Mouse (Mus musculus): ENCODE results near the gene Cacna1h. TPM values are rescaled to one million over a fixed set of nuclear protein-coding genes. Genes with fewer than 3 reads are reported as not detected.
A peak's percentile ranks its signal among the peaks of the same experiment; 100 is the strongest.

Gene Cacna1h
- polyA plus RNA-seq, 1 experiment from 2014 or later = 0.15 TPM

GRCm38 (mm10) chr17:25345462-25345861 is 88.1 kb downstream of the Cacna1h start, which contains the start of gene Tpsab1:
TSS of gene Tpsab1 (minus strand) at chr17:25345562.
- Histone ChIP-seq H3K9me3 (ENCODE audit: low read length) (no peaks in the 10 kb centered on the region), H3K4me2 (ENCODE audit: low read depth, low read length) (no peak within 1 kb of the TSS), H3K4me3 (ENCODE audit: low read depth, low read length) (no peak within 1 kb of the TSS), H3K27me3 (ENCODE audit: insufficient read depth, low read length) (no peaks in the 10 kb centered on the region), H3K27ac (ENCODE audit: low read depth) (no peak within 1 kb of the TSS), H3K36me3 (replicated peaks; ENCODE audit: insufficient read depth, low read length) (no peaks in the 10 kb centered on the region), H3K9ac (replicated peaks) (no peak within 1 kb of the TSS), H3K4me1 (ENCODE audit: insufficient read depth) (peaks cover 12% of the 10 kb centered on the region)
- whole genome bisulfite sequencing (ENCODE audit: insufficient replicate concordance) = 77% methylated on average over 4 of the region's 4 CpGs
- no peak for DNase-seq
- no peak for TF ChIP-seq CTCF (IDR thresholded peaks at IDR 0.05; ENCODE audit: low read depth)
- no peak for TF ChIP-seq EP300 (IDR thresholded peaks at IDR 0.05; ENCODE audit: low read depth)
- ATAC-seq = no peak

- H3K27ac ChIP-seq (ENCODE audit: low read depth) = peak overlapping the region; percentile 71
- peaks cover 17% of the 10 kb centered on the region for H3K4me1 ChIP-seq (ENCODE audit: insufficient read depth)
- H3K9ac ChIP-seq (replicated peaks) = no peak overlapping the region
- no peak for TF ChIP-seq EP300 (IDR thresholded peaks at IDR 0.05; ENCODE audit: low read depth)
- TF ChIP-seq CTCF (IDR thresholded peaks at IDR 0.05; ENCODE audit: low read depth) = no peak
- ATAC-seq (peak; percentile 93), DNase-seq (peak; percentile 76)
- H3K36me3 ChIP-seq (replicated peaks; ENCODE audit: insufficient read depth, low read length) = no peaks in the 10 kb centered on the region
- no peaks in the 10 kb centered on the region for H3K9me3 ChIP-seq (ENCODE audit: low read length)
- no peaks in the 10 kb centered on the region for H3K27me3 ChIP-seq (ENCODE audit: insufficient read depth, low read length)
- WGBS (ENCODE audit: insufficient replicate concordance) = 54% methylated on average over 3 of the region's 3 CpGs
- no peak overlapping the region for H3K4me2 ChIP-seq (ENCODE audit: low read depth, low read length)
- no peak overlapping the region for H3K4me3 ChIP-seq (ENCODE audit: low read depth, low read length)
Observed at GRCm38 (mm10) chr17:25341490-25341889, 92.1 kb downstream of the Cacna1h start.

DNA sequence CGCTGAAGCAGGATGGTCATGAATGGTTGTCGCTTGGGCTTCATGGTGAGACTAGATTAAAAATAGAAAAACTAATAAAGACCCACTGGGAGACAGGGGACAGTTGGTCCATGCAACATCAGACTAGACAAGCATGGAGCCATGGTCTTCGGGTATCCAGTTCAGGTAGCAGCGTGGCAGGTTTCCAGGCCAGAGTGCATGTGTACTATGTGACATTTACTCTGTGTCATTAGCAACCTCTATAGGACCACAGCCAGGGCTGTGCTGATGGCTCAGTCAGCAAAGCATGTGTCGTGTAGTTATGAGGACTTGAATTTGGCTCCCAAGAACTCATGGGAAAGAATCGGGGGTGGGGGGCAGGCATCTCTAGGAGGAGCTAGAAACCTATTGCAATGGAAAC is 93.6 kb downstream of the Cacna1h start:
- peak overlapping the region; percentile 68 for H3K27ac ChIP-seq (ENCODE audit: low read depth)
- ATAC-seq (peak; percentile 54), DNase-seq (peak; percentile 50)
- TF ChIP-seq CTCF (IDR thresholded peaks at IDR 0.05; ENCODE audit: low read depth) (no peak), EP300 (IDR thresholded peaks at IDR 0.05; ENCODE audit: low read depth) (no peak)
- 72% methylated on average over 6 of the region's 6 CpGs for WGBS (ENCODE audit: insufficient replicate concordance)
- H3K9ac ChIP-seq (replicated peaks) = no peak overlapping the region
- peaks cover 17% of the 10 kb centered on the region for H3K4me1 ChIP-seq (ENCODE audit: insufficient read depth)
- H3K4me3 ChIP-seq (ENCODE audit: low read depth, low read length) = no peak overlapping the region
- no peak overlapping the region for H3K4me2 ChIP-seq (ENCODE audit: low read depth, low read length)
- no peaks in the 10 kb centered on the region for H3K9me3 ChIP-seq (ENCODE audit: low read length)
- H3K36me3 ChIP-seq (replicated peaks; ENCODE audit: insufficient read depth, low read length) = no peaks in the 10 kb centered on the region
- no peaks in the 10 kb centered on the region for H3K27me3 ChIP-seq (ENCODE audit: insufficient read depth, low read length)

GRCm38 (mm10) chr17:25338218-25338617 is 95.4 kb downstream of the Cacna1h start:
- Histone ChIP-seq H3K27me3 (ENCODE audit: insufficient read depth, low read length) (0 out of 2 replicates have a peak, but pooled peaks cover 4% of the 10 kb centered on the region), H3K36me3 (replicated peaks; ENCODE audit: insufficient read depth, low read length) (no peaks in the 10 kb centered on the region), H3K4me3 (ENCODE audit: low read depth, low read length) (no peak overlapping the region), H3K9me3 (ENCODE audit: low read length) (no peaks in the 10 kb centered on the region), H3K4me1 (ENCODE audit: insufficient read depth) (peaks cover 17% of the 10 kb centered on the region), H3K27ac (ENCODE audit: low read depth) (peak overlapping the region; percentile 60), H3K4me2 (ENCODE audit: low read depth, low read length) (no peak overlapping the region), H3K9ac (replicated peaks) (no peak overlapping the region)
- peak; percentile 26 for DNase-seq
- no peak for TF ChIP-seq EP300 (IDR thresholded peaks at IDR 0.05; ENCODE audit: low read depth)
- no peak for TF ChIP-seq CTCF (IDR thresholded peaks at IDR 0.05; ENCODE audit: low read depth)
- peak; percentile 26 for ATAC-seq
- 62% methylated on average over 4 of the region's 4 CpGs for WGBS (ENCODE audit: insufficient replicate concordance)

GRCm38 (mm10) chr17:25333943-25334342 is 99.6 kb downstream of the Cacna1h start:
- Histone ChIP-seq H3K4me2 (ENCODE audit: low read depth, low read length) (no peak overlapping the region), H3K9me3 (ENCODE audit: low read length) (no peaks in the 10 kb centered on the region), H3K9ac (replicated peaks) (no peak overlapping the region), H3K27ac (ENCODE audit: low read depth) (no peak overlapping the region), H3K4me3 (ENCODE audit: low read depth, low read length) (no peak overlapping the region), H3K36me3 (replicated peaks; ENCODE audit: insufficient read depth, low read length) (no peaks in the 10 kb centered on the region), H3K27me3 (ENCODE audit: insufficient read depth, low read length) (0 out of 2 replicates have a peak, but pooled peaks cover 4% of the 10 kb centered on the region), H3K4me1 (ENCODE audit: insufficient read depth) (peaks cover 3% of the 10 kb centered on the region; the same call in 1 of the 2 replicates)
- no peak for TF ChIP-seq EP300 (IDR thresholded peaks at IDR 0.05; ENCODE audit: low read depth)
- peak; percentile 95 for TF ChIP-seq CTCF (IDR thresholded peaks at IDR 0.05; ENCODE audit: low read depth)
- 0 out of 2 replicates have a peak, but pooled peaks have one; percentile 38 for ATAC-seq
- DNase-seq = peak; percentile 77
- 2% methylated on average over 8 of the region's 8 CpGs for WGBS (ENCODE audit: insufficient replicate concordance)

- Histone ChIP-seq H3K4me3 (ENCODE audit: low read depth, low read length) (no peak overlapping the region), H3K4me1 (ENCODE audit: insufficient read depth) (no peaks in the 10 kb centered on the region), H3K9ac (replicated peaks) (no peak overlapping the region), H3K27me3 (ENCODE audit: insufficient read depth, low read length) (0 out of 2 replicates have a peak, but pooled peaks cover 4% of the 10 kb centered on the region), H3K36me3 (replicated peaks; ENCODE audit: insufficient read depth, low read length) (no peaks in the 10 kb centered on the region), H3K27ac (ENCODE audit: low read depth) (no peak overlapping the region), H3K4me2 (ENCODE audit: low read depth, low read length) (no peak overlapping the region), H3K9me3 (ENCODE audit: low read length) (no peaks in the 10 kb centered on the region)
- no peak for DNase-seq
- WGBS (ENCODE audit: insufficient replicate concordance) = 38% methylated on average over 9 of the region's 9 CpGs
- TF ChIP-seq CTCF (IDR thresholded peaks at IDR 0.05; ENCODE audit: low read depth) (no peak), EP300 (IDR thresholded peaks at IDR 0.05; ENCODE audit: low read depth) (no peak)
- ATAC-seq = no peak
Observed at GRCm38 (mm10) chr17:25332321-25332720, 101.3 kb downstream of the Cacna1h start.

Other genes starting within 250 kb of the Cacna1h start
- 15.6 and 15.8 TPM in 2 replicates for gene BC003965, start 249.2 kb downstream of the Cacna1h start, polyA plus RNA-seq (2015; fragmentation: Nextera tagmentation; extraction: Ambion mirVana)
- gene Unkl, start 245.4 kb downstream of the Cacna1h start, polyA plus RNA-seq (2015; fragmentation: Nextera tagmentation; extraction: Ambion mirVana) = 2.3 and 3.4 TPM in 2 replicates
- gene Gnptg, start 193.7 kb downstream of the Cacna1h start, polyA plus RNA-seq (2015; fragmentation: Nextera tagmentation; extraction: Ambion mirVana) = 21.2 and 22.8 TPM in 2 replicates
- 19.1 and 19.7 TPM in 2 replicates for gene Tsr3, start 193.6 kb downstream of the Cacna1h start, polyA plus RNA-seq (2015; fragmentation: Nextera tagmentation; extraction: Ambion mirVana)
- 0.54 and 0.58 TPM in 2 replicates for gene Baiap3, start 177.4 kb downstream of the Cacna1h start, polyA plus RNA-seq (2015; fragmentation: Nextera tagmentation; extraction: Ambion mirVana)
- gene Ube2i, start 159.2 kb downstream of the Cacna1h start, polyA plus RNA-seq (2015; fragmentation: Nextera tagmentation; extraction: Ambion mirVana) = 155 and 164 TPM in 2 replicates
- 11.1 and 15.4 TPM in 2 replicates for gene Prss34, start 135.4 kb downstream of the Cacna1h start, polyA plus RNA-seq (2015; fragmentation: Nextera tagmentation; extraction: Ambion mirVana)
- not detected in 2 replicates for gene Prss28, start 125.1 kb downstream of the Cacna1h start, polyA plus RNA-seq (2015; fragmentation: Nextera tagmentation; extraction: Ambion mirVana)
- not detected in 2 replicates for gene Prss29, start 115.1 kb downstream of the Cacna1h start, polyA plus RNA-seq (2015; fragmentation: Nextera tagmentation; extraction: Ambion mirVana)
- gene Tpsab1, start 88.2 kb downstream of the Cacna1h start, polyA plus RNA-seq (2015; fragmentation: Nextera tagmentation; extraction: Ambion mirVana) = 0.06 TPM in 1 of 2 replicates, not detected in the other
- 0.75 and 1.6 TPM in 2 replicates for gene Tpsb2, start 67.5 kb downstream of the Cacna1h start, polyA plus RNA-seq (2015; fragmentation: Nextera tagmentation; extraction: Ambion mirVana)
- gene Tpsg1, start 64.5 kb downstream of the Cacna1h start, polyA plus RNA-seq (2015; fragmentation: Nextera tagmentation; extraction: Ambion mirVana) = 0.21 TPM in 1 of 2 replicates, not detected in the other
- 0.07 and 0.15 TPM in 2 replicates for gene Tekt4, start 20.8 kb upstream of the Cacna1h start, polyA plus RNA-seq (2015; fragmentation: Nextera tagmentation; extraction: Ambion mirVana)
- gene Sstr5, start 63.5 kb upstream of the Cacna1h start, polyA plus RNA-seq (2015; fragmentation: Nextera tagmentation; extraction: Ambion mirVana) = not detected in 2 replicates
- gene Sox8, start 136.9 kb upstream of the Cacna1h start, polyA plus RNA-seq (2015; fragmentation: Nextera tagmentation; extraction: Ambion mirVana) = 0.08 TPM in 1 of 2 replicates, not detected in the other
- gene Lmf1, start 145.3 kb upstream of the Cacna1h start, polyA plus RNA-seq (2015; fragmentation: Nextera tagmentation; extraction: Ambion mirVana) = 11.9 and 12.5 TPM in 2 replicates

Data from liver, postnatal 0 days (tissue).